Mouse (Mus musculus) brain, adult 2 months (tissue): ENCODE results near the gene Prmt7.
A peak's percentile ranks its signal among the peaks of the same experiment; 100 is the strongest.

Experiments
- DNase-seq: peaks from one replicate; pipeline ENCODE4 v3.0.0; 2011; ENCODE audit warnings: low read depth, low spot score

Prmt7 gene

GRCm38 (mm10) chr8:106219620-106220019 lies 8.9 kb downstream of the Prmt7 start:
- DNase-seq, result no peak

- peak; percentile 78 for DNase-seq
Observed at GRCm38 (mm10) chr8:106226589-106226988, 15.9 kb downstream of the Prmt7 start.

- DNase-seq, result no peak
Observed at GRCm38 (mm10) chr8:106231536-106231935, 20.8 kb downstream of the Prmt7 start.

GRCm38 (mm10) chr8:106232751-106233150 lies 22.0 kb downstream of the Prmt7 start:
- DNase-seq, result no peak

- DNase-seq, result no peak
Observed at GRCm38 (mm10) chr8:106234567-106235261, 24.0 kb downstream of the Prmt7 start.

GRCm38 (mm10) chr8:106237106-106237505 lies 26.4 kb downstream of the Prmt7 start:
- DNase-seq, result no peak

GRCm38 (mm10) chr8:106250186-106250585 lies 39.5 kb downstream of the Prmt7 start:
- DNase-seq, result no peak

GRCm38 (mm10) chr8:106258169-106258568 lies 47.4 kb downstream of the Prmt7 start:
- DNase-seq, result no peak

GRCm38 (mm10) chr8:106259579-106260255 lies 49.0 kb downstream of the Prmt7 start:
- peak; percentile 57 for DNase-seq

GRCm38 (mm10) chr8:106260894-106261293 lies 50.2 kb downstream of the Prmt7 start:
- DNase-seq, result no peak

- DNase-seq, result no peak
Observed at GRCm38 (mm10) chr8:106262343-106262742, 51.6 kb downstream of the Prmt7 start.

GRCm38 (mm10) chr8:106263928-106264327 lies 53.2 kb downstream of the Prmt7 start:
- no peak for DNase-seq

GRCm38 (mm10) chr8:106265398-106265797 lies 54.7 kb downstream of the Prmt7 start:
- DNase-seq, result no peak

- no peak for DNase-seq
Observed at GRCm38 (mm10) chr8:106268710-106269346, 58.1 kb downstream of the Prmt7 start.

GRCm38 (mm10) chr8:106270804-106271203 lies 60.1 kb downstream of the Prmt7 start:
- peak; percentile 91 for DNase-seq

- no peak for DNase-seq
Observed at GRCm38 (mm10) chr8:106271378-106271777, 60.6 kb downstream of the Prmt7 start.

GRCm38 (mm10) chr8:106273468-106273867 lies 62.7 kb downstream of the Prmt7 start:
- DNase-seq, result peak; percentile 76

- DNase-seq, result no peak
Observed at GRCm38 (mm10) chr8:106276709-106277317, 66.1 kb downstream of the Prmt7 start.

GRCm38 (mm10) chr8:106278367-106279042 lies 67.8 kb downstream of the Prmt7 start:
- no peak for DNase-seq

GRCm38 (mm10) chr8:106280154-106280553 lies 69.4 kb downstream of the Prmt7 start:
- no peak for DNase-seq

- DNase-seq, result no peak
Observed at GRCm38 (mm10) chr8:106280844-106281243, 70.1 kb downstream of the Prmt7 start.

GRCm38 (mm10) chr8:106287445-106287844 lies 76.7 kb downstream of the Prmt7 start:
- DNase-seq, result no peak
